Mouse (Mus musculus): ENCODE data around the gene Dcst1. TPM values are rescaled to one million over a fixed set of nuclear protein-coding genes. Genes with fewer than 3 reads are reported as not detected.
A peak's percentile ranks its signal among the peaks of the same experiment; 100 is the strongest.

Gene Dcst1
- total RNA-seq, 2 experiments from 2014 or later: not detected

DNA sequence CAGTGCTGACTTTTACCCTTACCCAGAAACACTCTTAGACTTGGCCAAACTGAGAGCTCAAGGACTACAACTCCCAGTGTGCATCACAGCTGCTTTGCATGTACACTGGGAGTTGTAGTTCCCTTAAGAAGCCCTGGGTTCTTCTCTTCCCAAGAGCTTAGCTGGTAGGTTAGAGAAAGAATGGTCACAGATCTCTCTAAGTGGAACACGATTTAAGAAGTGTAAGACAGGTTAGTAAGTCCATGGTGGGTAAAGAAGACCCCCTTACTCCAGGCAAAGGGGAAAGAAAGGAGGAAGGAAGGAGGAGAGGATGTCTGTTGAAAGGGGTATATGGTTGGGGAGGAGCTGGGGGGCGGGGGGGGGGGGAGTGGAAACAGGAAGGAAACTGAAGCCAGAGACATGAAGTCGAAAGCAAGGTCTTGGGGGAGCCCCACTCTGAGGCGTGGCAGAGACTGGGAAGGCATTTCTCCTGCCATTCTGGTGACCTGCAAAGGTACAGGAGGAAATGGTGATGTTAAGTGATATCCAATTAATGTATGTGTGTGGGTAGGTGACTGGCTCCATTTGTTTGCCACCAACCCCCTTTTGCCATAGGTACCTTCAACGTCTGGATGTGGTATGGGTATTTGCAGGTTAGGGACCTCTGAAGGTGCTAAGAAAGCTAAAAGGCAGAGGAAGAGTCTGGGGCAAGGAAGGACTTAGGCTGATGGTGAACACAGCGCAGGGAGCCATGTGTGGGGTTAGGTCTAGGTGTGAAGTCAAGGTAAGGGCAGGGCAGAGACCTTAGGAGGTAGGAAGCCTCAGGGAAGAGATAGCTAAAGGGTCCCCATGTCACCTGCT is 24.1 kb upstream of the Dcst1 start:
- ATAC-seq (replicated peaks; ENCODE audit: poor library complexity): peak; percentile 20; the same call in 1 of the 2 replicates

DNA sequence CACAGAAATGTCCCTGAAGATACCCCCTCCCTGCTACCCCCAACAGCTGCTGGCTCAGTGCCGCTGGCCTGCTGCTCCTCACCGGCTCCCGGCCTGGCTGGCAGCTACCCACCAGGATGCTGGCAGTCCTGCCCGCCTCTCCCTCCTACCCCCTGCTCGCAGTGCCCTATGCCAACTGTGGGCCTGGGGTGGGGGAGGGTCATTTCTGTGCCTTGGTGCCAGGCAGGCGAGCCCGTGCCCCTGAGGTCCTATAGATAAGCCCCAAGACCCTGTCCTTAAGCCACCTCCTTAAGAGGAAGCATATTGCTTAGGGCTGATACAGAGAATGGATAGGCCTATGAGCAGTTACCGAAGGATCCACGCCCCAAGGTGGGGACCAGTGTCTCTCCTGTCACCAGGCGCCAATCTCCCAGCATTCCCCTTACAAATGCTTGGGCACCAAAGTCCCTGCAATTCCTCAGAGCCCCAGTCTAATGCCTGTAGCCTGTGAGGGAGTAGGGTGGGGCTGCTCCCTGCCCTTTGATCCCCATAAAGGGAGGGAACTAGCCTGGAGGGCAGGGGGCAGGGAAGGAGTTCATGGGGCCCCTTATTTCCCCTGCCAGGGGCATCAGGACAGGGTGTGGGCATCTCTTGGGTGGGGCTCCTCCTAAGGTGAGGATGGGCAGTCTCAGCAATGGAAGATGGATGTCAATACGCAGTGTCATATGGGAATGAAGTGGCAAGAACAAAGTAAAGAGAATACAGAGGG is 23.3 kb upstream of the Dcst1 start:
- peak; percentile 56 for ATAC-seq (replicated peaks; ENCODE audit: poor library complexity)

DNA sequence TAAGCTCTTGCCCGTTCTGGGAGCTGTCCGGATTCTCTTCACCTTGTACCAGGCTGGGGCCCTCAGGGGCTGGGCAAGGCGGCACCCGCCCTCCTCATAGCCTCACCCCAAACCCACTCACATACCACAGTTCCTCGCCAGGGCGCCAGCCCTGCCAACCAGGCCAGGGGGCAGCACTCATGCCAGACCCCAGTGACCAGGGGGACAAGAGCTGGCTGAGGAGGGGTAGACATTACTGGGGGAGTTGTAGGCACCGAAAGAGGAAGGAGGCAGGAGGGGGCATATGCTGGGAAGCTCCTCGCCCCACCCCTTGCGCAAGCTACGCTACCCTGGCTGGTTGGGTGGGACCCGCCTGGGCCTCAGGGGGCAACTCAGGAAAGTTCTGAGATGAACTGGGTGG is 22.6 kb upstream of the Dcst1 start:
- ATAC-seq (replicated peaks; ENCODE audit: poor library complexity): peak; percentile 29

DNA sequence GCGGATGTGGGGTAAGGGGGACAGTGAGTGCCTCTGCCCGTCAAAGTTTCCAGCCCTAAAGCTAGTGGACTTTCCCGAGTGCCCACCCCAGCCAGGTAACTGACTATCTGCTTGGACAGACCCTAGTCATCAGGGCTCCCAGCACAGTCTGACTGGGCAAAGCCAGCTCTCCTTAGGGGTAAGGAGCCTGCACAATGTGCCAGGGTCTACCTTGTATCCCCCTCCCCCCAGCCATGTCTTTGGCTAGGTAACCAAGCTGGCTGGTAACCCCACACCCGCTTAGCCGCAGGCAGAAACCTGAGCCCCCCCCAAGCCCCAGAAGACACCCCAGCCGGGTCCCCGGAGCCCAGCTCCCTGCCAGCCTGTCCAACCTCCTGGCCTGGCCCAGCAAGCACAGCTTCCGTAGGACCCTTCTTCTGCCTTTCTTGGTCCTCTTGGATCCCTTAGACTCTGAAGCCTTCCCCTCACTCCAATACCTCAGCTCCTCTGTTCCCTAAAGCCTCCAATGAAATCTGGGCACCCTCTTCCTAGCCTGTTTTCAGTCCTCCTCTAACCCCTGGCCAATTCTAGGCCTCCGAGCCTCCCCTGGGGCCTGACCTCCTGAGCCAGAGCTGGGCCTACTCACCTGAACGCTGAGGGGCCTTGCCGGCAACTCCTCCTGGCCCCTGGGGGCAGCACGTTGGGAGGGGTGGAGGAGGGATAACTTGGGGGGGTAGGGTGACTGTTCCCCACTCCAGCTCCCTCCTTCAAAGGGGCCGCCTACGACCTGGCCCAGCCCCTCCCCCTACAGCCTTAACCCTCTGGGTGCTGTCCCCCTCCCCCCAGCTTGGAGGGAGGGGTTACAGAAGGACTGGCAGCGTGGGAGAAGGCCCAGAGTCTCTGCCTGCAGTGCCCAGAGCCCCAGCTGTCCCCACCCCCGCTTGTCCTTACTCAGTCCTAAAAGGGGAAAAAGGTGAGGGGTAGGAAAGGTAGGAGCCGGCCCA is 21.7 kb upstream of the Dcst1 start:
- ATAC-seq (replicated peaks; ENCODE audit: poor library complexity): no peak

DNA sequence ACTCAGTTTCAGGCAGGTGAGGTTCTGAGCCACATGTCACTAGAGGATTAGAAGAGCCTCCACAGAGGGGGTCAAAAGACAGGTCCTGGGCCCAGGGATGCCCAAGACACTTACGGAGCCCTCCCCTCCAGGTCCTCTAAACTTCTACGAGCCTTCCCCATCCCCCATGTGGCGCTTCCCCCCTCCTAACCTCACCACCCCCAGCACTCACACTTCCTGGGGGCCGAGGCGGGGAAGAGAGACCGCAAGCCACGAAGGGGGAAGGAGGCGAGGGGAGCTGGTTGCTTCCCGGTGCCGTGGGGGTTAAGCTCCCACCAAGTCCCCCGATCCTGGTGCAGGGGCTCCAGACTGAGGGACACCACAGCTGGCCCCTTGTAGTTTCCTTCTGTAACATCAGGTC is 20.4 kb upstream of the Dcst1 start:
- no peak for ATAC-seq (replicated peaks; ENCODE audit: poor library complexity)

DNA sequence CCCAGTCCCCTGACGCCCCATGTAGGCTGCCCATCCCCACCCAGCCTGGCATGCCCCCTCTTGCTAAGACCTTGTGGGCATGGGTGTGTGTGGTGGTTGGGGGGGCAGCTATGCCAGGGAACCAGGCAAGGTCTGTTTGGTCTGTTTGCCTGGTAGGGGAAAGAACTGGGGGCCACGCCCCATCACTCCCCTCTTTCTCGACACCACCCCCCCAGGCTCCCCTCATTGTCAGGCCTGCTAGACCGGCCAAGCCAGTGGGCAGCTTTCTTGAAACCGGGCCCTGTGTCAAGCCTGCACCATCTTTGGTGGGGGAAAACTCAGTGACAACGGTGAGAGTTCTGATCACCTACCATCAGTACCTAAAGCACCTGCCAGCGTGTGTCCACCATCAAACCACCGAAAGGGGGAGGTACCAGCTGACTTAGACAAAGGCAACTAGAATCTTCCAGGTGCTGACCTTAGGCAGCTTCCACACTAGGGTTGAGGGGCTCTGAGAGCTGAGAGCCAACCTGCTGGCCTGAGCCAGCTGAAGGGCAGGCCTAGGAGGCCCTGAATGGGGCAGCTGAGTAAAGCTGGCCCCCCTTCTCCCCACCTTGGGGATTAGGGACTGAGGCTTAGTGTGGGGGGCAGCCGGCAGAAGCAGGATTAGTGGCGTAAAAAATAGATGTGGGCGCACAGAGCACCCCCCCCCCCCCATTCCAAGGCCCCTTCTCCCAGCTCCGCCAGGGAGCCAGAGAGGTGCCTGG is 19.5 kb upstream of the Dcst1 start:
- ATAC-seq (replicated peaks; ENCODE audit: poor library complexity): no peak

DNA sequence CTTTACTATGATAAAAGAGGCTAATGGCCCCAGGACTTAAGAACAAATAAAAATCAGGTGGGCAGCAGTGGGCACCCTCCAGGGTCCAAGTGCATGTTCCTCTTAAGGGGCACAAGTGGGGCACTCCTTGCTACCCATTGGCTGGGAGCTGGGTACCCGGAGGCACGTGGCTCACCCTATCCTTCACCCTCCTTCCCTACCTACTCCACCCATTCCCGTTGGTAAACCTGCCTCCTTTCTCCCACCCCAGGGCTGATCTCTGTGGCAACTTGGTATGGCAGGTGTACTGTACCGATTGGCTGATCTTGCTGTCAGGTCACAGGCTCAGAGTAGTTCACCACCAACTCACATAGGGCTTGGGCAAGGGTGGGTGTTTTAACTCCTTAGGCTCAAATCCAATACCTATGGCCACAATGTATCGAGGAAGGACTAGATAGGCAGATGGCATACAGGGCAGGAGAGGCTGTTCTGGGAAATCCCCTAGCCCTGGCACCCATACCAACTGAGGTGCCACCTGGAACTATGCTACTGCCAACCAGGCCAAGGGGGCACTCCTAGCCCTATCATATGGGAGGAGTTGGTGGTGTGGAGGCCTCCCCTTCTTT is 18.7 kb upstream of the Dcst1 start:
- ATAC-seq (replicated peaks; ENCODE audit: poor library complexity): no peak

DNA sequence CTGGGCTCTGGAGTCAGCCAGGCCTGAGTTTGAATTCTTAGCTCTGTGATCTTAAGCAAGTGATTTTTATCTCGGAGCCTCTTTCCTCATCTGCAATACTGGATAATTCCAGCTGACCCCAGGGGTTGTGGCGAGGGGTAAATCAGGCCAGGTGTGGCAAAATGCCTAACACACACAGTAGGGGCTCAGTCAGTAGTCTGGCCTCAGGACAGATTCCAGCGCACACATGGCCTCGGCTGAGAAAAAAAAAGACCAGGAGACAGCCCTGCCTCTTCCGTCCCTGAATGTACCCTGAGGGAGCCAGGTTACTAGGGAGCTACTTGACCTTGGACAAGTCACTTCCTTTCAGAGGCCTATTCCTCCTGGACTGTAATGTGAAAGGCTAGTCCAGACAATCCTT is 17.9 kb upstream of the Dcst1 start:
- ATAC-seq (replicated peaks; ENCODE audit: poor library complexity): no peak

DNA sequence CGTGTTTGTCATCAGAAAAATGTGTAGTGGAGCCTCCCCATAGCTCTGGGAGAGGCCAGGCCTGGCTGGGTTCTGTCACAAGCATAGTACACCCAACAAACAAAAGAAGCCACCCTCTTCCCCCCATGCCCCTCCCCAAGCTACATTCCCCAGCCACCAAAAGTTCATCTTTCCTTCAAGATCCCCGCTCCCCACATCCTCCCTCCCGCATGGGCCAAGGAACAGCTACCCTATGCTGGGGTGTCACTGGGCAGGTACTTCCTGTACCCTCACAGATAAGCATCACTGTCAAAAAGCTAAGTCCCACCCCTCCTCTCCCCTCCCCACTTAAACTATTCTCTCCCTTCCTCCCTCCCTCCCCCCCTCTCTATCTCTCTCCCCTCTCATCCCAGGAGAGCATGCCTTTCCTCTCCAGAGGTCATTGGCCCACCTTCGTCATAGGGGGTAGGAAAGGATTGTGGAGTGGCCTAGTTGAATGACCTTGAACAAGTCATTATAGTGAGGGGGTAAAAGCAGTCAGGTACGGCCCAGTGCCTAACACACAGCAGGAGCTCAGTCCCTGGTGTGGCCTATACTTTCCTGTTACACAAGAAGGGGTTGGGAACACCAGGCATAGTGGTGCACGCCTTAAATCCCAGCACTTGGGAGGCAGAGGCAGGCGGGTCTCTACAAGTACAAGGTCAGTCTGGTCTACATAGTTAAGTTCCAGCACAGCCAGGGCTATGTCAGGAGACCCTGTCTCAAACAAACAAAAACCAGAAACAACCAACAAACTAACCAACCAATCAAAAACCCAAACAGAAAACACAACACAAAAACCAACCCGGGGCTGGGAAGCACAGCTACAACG is 17.2 kb upstream of the Dcst1 start:
- ATAC-seq (replicated peaks; ENCODE audit: poor library complexity): no peak

DNA sequence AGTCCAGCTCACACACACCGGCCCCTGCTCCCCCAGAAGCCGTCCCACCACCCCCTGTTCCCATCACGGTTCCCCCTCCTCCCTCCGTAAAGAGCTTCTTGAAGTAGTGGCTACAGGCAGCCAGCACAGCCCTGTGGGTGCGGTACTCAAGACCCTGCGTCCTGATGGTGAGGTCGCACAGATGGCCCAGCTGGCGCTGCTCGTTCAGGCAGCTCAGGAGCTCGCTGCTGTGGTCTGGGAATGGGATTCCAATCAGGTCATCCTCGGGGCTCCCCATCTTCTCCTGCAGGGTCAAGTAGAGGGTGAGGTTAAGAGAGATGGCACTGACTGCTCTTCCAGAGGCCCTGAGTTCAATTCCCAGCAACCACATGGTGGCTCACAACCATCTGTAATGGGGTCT is 16.2 kb upstream of the Dcst1 start:
- ATAC-seq (replicated peaks; ENCODE audit: poor library complexity): no peak

DNA sequence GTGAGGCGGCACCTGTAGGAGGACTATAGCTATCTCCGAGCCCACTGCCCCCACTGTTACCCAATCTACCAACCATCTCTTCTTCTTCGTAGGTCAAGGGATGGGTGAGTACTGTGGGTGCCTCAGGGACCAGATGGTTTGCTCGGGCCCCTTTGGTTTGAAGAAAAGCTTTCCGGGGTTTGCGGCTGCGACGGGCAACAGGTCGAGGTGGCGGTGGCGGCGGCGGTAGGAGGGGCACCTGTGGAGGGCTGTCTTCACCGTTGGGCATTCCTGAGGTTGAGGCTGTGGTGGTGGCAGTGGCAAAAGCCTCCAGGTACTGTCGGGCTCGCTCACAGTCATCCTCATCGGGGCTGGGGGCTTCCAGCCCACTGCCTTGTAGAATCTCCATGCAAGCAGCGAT is 15.7 kb upstream of the Dcst1 start:
- ATAC-seq (replicated peaks; ENCODE audit: poor library complexity): no peak

DNA sequence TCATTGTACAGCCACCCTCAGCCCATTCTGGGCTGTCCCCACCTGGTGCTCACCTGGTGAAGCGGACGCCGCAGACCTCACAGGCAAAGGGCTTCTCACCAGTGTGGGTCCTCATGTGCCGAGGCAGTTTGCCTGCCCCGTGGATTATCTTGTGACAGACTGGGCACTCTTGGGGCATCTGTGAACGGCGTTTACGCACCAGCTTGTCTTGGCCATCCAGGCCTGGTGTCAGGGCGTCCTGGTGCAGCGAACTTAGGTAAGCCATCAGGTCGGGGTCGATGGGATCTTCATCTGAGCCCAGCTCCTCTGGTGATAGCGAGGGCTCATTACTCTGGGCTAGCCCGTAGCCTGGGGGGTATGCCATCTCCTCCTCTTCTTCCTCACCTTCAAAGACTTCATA is 15.2 kb upstream of the Dcst1 start:
- no peak for ATAC-seq (replicated peaks; ENCODE audit: poor library complexity)

DNA sequence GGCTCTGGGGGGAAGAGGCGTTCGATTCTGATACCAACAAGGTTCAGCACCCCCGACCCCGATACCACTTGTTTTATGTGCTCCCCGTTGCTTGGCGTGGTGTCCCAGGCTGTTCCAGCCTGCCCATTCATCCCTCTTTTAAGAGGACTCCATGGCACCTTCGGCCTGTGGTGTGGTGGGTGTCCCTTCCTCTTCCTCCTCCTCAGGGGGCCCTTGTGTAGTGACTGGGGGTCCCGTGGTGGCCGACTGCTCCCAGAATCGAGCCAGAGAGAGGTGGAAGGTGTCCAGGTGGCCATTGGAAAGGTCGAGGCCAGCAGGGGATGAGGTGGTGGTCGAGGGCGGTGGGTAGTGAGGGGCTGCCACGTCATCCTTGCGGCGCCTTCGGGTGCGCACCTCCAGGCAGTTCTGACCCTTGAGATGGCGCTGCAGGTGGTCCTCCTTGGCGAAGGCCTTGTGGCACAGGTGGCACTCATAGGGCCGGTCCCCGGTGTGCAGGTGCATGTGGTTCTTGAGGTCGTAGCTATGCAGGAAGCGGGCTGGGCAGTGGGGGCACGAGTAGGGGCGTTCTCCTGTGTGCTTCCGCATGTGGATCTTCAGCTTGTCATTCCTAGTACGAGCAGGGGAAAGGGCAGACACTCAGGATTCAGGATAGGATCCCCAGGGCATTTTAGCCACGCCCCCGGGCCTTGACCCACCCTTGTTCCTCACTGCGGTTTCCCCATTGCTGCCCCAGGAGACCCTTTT is 14.5 kb upstream of the Dcst1 start:
- ATAC-seq (replicated peaks; ENCODE audit: poor library complexity): no peak

DNA sequence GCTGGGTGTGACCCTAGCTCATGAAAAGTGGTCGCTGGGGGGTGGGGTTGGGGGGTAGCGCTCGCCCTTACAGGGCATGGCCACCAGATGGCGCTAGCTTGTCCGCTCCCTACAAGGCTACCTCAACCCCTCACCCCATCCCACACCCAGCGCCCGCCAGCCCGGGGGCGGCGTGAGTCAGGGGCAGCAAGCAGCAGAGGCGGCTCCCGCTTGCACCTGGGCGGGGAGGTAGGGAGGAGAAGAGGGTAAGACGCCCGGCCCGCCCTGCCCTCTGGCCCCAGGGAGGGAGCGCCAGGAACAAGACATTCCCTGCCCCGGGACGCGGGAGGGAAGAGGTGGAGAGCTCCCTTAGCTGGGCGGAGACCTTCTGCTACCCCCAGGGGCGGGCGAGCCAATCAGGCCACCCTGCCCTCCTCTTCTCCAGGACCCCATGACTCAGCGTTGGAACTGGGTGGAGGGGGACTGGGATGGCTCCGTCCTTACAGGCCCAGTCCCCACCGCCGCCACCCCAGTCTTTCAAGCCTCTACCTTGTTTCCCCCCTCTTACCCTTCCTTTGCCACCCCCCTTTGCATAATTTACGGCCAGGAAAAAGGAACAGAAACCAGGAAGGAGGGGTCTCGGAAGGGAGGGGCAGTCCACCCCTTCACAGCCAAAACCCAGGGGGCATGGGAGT is 13.5 kb upstream of the Dcst1 start:
- peak; percentile 89 for ATAC-seq (replicated peaks; ENCODE audit: poor library complexity)

DNA sequence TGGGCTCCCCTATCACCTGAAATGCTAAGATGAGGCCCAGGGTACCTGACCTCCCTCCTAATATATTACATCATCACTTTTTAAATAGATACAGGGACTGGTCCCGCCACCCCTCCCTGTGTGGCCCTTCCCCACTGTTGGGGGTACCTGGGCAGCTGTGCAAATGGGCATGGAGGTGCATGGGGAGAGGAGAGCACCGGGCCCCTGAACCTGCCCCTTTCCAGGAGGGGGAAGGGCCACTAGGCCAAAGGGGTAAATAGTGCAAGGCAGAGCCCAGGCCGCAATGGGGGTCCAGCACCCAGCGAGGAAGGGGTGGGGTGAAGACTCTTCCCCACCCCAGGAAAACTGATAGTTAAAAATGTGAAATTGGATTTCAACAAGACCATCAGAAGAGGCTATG is 12.8 kb upstream of the Dcst1 start:
- ATAC-seq (replicated peaks; ENCODE audit: poor library complexity): no peak

DNA sequence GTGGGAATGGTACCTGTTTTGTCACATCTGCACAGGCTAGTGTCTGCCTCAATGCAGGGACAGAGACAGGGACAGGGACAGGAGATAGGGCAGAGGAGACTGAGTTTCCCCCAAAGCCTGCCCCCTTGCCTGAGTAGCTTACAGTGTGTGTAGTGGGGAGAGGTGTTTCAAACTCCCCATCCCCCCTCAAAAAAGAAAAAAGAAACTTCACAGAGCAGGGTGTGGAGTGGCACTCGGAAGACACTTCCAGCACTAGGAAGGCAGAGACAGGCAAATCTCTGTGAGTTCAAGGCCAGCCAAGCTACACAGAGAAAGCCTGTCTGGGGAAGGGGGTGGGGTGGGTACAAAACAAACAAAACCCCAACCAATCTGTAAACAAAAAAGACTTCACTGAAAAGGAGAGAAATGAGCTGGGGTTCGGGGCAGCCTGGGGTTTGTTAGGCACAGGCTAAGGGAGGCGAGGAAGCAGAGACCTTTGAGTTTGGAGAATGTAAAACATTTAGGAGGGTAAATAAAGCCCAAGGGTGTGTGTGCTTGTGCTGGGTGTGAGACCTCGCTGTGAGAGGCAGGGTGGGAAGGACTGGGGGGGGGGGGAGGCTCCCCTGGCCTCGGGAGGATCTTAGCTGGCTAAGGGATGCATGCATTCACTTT is 8.7 kb upstream of the Dcst1 start:
- ATAC-seq (replicated peaks; ENCODE audit: poor library complexity): no peak

DNA sequence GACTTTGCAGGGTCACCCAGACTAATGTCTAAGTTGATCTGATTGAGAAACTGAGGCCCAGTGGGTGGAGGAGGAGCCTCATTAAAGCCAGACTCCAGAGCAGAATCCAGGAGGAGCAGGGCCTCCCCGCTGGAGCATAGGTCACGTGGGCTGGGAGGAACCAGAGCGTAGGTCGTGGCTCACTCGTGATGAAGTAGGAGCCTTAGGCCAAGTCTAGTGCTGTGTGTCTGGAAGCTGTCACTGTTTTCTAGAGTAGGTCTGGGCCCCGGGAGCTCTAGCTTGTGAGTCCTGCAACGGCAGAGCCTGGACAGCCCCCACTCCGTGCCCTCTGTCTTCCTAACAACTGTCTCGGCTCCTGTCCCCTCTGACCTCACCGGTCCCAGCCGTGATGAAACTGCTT is 2.3 kb upstream of the Dcst1 start:
- ATAC-seq (replicated peaks; ENCODE audit: poor library complexity): no peak
